Mouse (Mus musculus) adrenal gland, adult (tissue): ENCODE results near the gene Hamp.
A peak's percentile ranks its signal among the peaks of the same experiment; 100 is the strongest.
"Not testable (repeated sequence)": the region's sequence is repeated elsewhere in the genome, so short reads cannot be mapped to it uniquely, and the experiment has no call there.

Experiments
- DNase-seq, 2 experiments: peaks; one replicate each; pipeline ENCODE4 v3.0.0; 2022 to 2023; ENCODE audit warnings: low spot score in 1 of 2; ENCODE audit not compliant: inconsistent age in 2 of 2

The Hamp gene

GRCm38 (mm10) chr7:30956756-30957366, 13.0 kb upstream of the Hamp start, which contains the start of gene Usf2:
TSS of gene Usf2 (minus strand) at chr7:30956803.
- peak; percentile 89 to 93 for DNase-seq

- DNase-seq, result no peak
These were observed 12.5 kb upstream of the Hamp start for GRCm38 (mm10) chr7:30956357-30956751.

- DNase-seq, result peak; percentile 94 to 96
These were observed 11.9 kb upstream of the Hamp start for GRCm38 (mm10) chr7:30955584-30956356.

GRCm38 (mm10) chr7:30954971-30955520, 11.2 kb upstream of the Hamp start:
- DNase-seq, result no peak

- DNase-seq, result peak; percentile 86 to 93
These were observed 10.2 kb upstream of the Hamp start for GRCm38 (mm10) chr7:30954036-30954435.

- peak; percentile 37 to 63 for DNase-seq
These were observed 9.6 kb upstream of the Hamp start for GRCm38 (mm10) chr7:30953459-30953858.

- DNase-seq, result peak in 1 of 2 experiments; percentile 57
These were observed 8.8 kb upstream of the Hamp start for GRCm38 (mm10) chr7:30952441-30953265.

GRCm38 (mm10) chr7:30949902-30950301, 6.1 kb upstream of the Hamp start:
- DNase-seq, result peak in 1 of 2 experiments; percentile 81

GRCm38 (mm10) chr7:30945876-30946275, 2.0 kb upstream of the Hamp start:
- DNase-seq, result peak in 1 of 2 experiments; percentile 19

GRCm38 (mm10) chr7:30945466-30945865, 1.6 kb upstream of the Hamp start:
- peak in 1 of 2 experiments; percentile 33 for DNase-seq

- peak in 1 of 2 experiments; percentile 18 for DNase-seq
These were observed 874 bp upstream of the Hamp start for GRCm38 (mm10) chr7:30944706-30945105.

- DNase-seq, result not testable (repeated sequence)
These were observed 1.5 kb downstream of the Hamp start for GRCm38 (mm10) chr7:30942365-30942764.

GRCm38 (mm10) chr7:30940070-30940469, 3.8 kb downstream of the Hamp start:
- not testable (repeated sequence) for DNase-seq

- DNase-seq, result not testable (repeated sequence)
These were observed 8.3 kb downstream of the Hamp start for GRCm38 (mm10) chr7:30935422-30936099.

- not testable (repeated sequence) for DNase-seq
These were observed 19.3 kb downstream of the Hamp start, which contains the start of gene Hamp2 for GRCm38 (mm10) chr7:30924581-30924980. TSS of gene Hamp2 (minus strand) at chr7:30924681.

- DNase-seq, result no peak
These were observed 19.8 kb downstream of the Hamp start for GRCm38 (mm10) chr7:30924071-30924470.

- not testable (repeated sequence) for DNase-seq
These were observed 21.3 kb downstream of the Hamp start for GRCm38 (mm10) chr7:30922490-30922889.

GRCm38 (mm10) chr7:30920217-30920616, 23.6 kb downstream of the Hamp start:
- DNase-seq, result no peak

- DNase-seq, result no peak
These were observed 26.6 kb downstream of the Hamp start for GRCm38 (mm10) chr7:30917219-30917618.

GRCm38 (mm10) chr7:30916713-30917112, 27.1 kb downstream of the Hamp start:
- no peak for DNase-seq
